Mouse (Mus musculus) adipocyte (in vitro differentiated cells): Measurements from ENCODE around the gene Zscan4c.
"Not testable (repeated sequence)": the region's sequence is repeated elsewhere in the genome, so short reads cannot be mapped to it uniquely, and the experiment has no call there.

Source experiments
- DNase-seq: peaks from one replicate; pipeline ENCODE4 v3.0.0-alpha.2; 2016; ENCODE audit warnings: low spot score

Gene Zscan4c

DNA sequence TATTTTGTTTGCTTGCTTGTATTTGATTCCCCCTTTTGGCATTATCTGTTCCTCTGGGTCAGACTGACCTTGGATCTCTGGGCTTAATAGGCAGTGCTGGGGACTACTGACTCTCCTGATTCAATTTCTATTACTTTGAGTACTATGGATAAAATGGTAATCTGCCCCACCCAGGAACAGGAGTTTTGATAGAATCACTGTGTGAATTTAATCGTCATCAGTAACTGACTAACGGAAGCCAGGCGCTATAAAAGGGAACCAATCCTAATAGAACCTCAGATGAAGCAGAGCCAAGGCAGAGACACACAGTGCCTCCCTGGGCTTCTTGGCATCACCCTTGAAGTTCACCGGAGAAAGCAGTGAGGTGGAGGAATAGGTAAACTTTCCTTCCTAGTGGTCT is at the start of gene Zscan4c:
TSS of gene Zscan4c (plus strand) at position 301 of the 400 bp plus-strand sequence.
- not testable (repeated sequence) for DNase-seq
